Mouse (Mus musculus) ZHBTc4 (cell line): ENCODE measurements around the gene Adam15.

ENCODE experiments used
- DNase-seq: peaks from one replicate; pipeline ENCODE4 v3.0.0-alpha.2; 2011; ENCODE audit warnings: low read depth, low spot score

The Adam15 gene

DNA sequence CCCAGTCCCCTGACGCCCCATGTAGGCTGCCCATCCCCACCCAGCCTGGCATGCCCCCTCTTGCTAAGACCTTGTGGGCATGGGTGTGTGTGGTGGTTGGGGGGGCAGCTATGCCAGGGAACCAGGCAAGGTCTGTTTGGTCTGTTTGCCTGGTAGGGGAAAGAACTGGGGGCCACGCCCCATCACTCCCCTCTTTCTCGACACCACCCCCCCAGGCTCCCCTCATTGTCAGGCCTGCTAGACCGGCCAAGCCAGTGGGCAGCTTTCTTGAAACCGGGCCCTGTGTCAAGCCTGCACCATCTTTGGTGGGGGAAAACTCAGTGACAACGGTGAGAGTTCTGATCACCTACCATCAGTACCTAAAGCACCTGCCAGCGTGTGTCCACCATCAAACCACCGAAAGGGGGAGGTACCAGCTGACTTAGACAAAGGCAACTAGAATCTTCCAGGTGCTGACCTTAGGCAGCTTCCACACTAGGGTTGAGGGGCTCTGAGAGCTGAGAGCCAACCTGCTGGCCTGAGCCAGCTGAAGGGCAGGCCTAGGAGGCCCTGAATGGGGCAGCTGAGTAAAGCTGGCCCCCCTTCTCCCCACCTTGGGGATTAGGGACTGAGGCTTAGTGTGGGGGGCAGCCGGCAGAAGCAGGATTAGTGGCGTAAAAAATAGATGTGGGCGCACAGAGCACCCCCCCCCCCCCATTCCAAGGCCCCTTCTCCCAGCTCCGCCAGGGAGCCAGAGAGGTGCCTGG, 34.7 kb upstream of the Adam15 start:
- DNase-seq: no peak

DNA sequence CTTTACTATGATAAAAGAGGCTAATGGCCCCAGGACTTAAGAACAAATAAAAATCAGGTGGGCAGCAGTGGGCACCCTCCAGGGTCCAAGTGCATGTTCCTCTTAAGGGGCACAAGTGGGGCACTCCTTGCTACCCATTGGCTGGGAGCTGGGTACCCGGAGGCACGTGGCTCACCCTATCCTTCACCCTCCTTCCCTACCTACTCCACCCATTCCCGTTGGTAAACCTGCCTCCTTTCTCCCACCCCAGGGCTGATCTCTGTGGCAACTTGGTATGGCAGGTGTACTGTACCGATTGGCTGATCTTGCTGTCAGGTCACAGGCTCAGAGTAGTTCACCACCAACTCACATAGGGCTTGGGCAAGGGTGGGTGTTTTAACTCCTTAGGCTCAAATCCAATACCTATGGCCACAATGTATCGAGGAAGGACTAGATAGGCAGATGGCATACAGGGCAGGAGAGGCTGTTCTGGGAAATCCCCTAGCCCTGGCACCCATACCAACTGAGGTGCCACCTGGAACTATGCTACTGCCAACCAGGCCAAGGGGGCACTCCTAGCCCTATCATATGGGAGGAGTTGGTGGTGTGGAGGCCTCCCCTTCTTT, 34.0 kb upstream of the Adam15 start:
- DNase-seq: no peak

DNA sequence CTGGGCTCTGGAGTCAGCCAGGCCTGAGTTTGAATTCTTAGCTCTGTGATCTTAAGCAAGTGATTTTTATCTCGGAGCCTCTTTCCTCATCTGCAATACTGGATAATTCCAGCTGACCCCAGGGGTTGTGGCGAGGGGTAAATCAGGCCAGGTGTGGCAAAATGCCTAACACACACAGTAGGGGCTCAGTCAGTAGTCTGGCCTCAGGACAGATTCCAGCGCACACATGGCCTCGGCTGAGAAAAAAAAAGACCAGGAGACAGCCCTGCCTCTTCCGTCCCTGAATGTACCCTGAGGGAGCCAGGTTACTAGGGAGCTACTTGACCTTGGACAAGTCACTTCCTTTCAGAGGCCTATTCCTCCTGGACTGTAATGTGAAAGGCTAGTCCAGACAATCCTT, 33.2 kb upstream of the Adam15 start:
- peak; percentile 90 for DNase-seq

DNA sequence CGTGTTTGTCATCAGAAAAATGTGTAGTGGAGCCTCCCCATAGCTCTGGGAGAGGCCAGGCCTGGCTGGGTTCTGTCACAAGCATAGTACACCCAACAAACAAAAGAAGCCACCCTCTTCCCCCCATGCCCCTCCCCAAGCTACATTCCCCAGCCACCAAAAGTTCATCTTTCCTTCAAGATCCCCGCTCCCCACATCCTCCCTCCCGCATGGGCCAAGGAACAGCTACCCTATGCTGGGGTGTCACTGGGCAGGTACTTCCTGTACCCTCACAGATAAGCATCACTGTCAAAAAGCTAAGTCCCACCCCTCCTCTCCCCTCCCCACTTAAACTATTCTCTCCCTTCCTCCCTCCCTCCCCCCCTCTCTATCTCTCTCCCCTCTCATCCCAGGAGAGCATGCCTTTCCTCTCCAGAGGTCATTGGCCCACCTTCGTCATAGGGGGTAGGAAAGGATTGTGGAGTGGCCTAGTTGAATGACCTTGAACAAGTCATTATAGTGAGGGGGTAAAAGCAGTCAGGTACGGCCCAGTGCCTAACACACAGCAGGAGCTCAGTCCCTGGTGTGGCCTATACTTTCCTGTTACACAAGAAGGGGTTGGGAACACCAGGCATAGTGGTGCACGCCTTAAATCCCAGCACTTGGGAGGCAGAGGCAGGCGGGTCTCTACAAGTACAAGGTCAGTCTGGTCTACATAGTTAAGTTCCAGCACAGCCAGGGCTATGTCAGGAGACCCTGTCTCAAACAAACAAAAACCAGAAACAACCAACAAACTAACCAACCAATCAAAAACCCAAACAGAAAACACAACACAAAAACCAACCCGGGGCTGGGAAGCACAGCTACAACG, 32.5 kb upstream of the Adam15 start:
- DNase-seq: peak; percentile 93

DNA sequence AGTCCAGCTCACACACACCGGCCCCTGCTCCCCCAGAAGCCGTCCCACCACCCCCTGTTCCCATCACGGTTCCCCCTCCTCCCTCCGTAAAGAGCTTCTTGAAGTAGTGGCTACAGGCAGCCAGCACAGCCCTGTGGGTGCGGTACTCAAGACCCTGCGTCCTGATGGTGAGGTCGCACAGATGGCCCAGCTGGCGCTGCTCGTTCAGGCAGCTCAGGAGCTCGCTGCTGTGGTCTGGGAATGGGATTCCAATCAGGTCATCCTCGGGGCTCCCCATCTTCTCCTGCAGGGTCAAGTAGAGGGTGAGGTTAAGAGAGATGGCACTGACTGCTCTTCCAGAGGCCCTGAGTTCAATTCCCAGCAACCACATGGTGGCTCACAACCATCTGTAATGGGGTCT, 31.4 kb upstream of the Adam15 start:
- no peak for DNase-seq

DNA sequence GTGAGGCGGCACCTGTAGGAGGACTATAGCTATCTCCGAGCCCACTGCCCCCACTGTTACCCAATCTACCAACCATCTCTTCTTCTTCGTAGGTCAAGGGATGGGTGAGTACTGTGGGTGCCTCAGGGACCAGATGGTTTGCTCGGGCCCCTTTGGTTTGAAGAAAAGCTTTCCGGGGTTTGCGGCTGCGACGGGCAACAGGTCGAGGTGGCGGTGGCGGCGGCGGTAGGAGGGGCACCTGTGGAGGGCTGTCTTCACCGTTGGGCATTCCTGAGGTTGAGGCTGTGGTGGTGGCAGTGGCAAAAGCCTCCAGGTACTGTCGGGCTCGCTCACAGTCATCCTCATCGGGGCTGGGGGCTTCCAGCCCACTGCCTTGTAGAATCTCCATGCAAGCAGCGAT, 30.9 kb upstream of the Adam15 start:
- DNase-seq: no peak

DNA sequence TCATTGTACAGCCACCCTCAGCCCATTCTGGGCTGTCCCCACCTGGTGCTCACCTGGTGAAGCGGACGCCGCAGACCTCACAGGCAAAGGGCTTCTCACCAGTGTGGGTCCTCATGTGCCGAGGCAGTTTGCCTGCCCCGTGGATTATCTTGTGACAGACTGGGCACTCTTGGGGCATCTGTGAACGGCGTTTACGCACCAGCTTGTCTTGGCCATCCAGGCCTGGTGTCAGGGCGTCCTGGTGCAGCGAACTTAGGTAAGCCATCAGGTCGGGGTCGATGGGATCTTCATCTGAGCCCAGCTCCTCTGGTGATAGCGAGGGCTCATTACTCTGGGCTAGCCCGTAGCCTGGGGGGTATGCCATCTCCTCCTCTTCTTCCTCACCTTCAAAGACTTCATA, 30.5 kb upstream of the Adam15 start:
- no peak for DNase-seq

DNA sequence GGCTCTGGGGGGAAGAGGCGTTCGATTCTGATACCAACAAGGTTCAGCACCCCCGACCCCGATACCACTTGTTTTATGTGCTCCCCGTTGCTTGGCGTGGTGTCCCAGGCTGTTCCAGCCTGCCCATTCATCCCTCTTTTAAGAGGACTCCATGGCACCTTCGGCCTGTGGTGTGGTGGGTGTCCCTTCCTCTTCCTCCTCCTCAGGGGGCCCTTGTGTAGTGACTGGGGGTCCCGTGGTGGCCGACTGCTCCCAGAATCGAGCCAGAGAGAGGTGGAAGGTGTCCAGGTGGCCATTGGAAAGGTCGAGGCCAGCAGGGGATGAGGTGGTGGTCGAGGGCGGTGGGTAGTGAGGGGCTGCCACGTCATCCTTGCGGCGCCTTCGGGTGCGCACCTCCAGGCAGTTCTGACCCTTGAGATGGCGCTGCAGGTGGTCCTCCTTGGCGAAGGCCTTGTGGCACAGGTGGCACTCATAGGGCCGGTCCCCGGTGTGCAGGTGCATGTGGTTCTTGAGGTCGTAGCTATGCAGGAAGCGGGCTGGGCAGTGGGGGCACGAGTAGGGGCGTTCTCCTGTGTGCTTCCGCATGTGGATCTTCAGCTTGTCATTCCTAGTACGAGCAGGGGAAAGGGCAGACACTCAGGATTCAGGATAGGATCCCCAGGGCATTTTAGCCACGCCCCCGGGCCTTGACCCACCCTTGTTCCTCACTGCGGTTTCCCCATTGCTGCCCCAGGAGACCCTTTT, 29.8 kb upstream of the Adam15 start:
- peak; percentile 63 for DNase-seq

DNA sequence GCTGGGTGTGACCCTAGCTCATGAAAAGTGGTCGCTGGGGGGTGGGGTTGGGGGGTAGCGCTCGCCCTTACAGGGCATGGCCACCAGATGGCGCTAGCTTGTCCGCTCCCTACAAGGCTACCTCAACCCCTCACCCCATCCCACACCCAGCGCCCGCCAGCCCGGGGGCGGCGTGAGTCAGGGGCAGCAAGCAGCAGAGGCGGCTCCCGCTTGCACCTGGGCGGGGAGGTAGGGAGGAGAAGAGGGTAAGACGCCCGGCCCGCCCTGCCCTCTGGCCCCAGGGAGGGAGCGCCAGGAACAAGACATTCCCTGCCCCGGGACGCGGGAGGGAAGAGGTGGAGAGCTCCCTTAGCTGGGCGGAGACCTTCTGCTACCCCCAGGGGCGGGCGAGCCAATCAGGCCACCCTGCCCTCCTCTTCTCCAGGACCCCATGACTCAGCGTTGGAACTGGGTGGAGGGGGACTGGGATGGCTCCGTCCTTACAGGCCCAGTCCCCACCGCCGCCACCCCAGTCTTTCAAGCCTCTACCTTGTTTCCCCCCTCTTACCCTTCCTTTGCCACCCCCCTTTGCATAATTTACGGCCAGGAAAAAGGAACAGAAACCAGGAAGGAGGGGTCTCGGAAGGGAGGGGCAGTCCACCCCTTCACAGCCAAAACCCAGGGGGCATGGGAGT, 28.7 kb upstream of the Adam15 start:
- DNase-seq: peak; percentile 99

DNA sequence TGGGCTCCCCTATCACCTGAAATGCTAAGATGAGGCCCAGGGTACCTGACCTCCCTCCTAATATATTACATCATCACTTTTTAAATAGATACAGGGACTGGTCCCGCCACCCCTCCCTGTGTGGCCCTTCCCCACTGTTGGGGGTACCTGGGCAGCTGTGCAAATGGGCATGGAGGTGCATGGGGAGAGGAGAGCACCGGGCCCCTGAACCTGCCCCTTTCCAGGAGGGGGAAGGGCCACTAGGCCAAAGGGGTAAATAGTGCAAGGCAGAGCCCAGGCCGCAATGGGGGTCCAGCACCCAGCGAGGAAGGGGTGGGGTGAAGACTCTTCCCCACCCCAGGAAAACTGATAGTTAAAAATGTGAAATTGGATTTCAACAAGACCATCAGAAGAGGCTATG, 28.0 kb upstream of the Adam15 start:
- no peak for DNase-seq

DNA sequence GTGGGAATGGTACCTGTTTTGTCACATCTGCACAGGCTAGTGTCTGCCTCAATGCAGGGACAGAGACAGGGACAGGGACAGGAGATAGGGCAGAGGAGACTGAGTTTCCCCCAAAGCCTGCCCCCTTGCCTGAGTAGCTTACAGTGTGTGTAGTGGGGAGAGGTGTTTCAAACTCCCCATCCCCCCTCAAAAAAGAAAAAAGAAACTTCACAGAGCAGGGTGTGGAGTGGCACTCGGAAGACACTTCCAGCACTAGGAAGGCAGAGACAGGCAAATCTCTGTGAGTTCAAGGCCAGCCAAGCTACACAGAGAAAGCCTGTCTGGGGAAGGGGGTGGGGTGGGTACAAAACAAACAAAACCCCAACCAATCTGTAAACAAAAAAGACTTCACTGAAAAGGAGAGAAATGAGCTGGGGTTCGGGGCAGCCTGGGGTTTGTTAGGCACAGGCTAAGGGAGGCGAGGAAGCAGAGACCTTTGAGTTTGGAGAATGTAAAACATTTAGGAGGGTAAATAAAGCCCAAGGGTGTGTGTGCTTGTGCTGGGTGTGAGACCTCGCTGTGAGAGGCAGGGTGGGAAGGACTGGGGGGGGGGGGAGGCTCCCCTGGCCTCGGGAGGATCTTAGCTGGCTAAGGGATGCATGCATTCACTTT, 23.9 kb upstream of the Adam15 start:
- DNase-seq: peak; percentile 59

DNA sequence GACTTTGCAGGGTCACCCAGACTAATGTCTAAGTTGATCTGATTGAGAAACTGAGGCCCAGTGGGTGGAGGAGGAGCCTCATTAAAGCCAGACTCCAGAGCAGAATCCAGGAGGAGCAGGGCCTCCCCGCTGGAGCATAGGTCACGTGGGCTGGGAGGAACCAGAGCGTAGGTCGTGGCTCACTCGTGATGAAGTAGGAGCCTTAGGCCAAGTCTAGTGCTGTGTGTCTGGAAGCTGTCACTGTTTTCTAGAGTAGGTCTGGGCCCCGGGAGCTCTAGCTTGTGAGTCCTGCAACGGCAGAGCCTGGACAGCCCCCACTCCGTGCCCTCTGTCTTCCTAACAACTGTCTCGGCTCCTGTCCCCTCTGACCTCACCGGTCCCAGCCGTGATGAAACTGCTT, 17.5 kb upstream of the Adam15 start:
- peak; percentile 61 for DNase-seq

DNA sequence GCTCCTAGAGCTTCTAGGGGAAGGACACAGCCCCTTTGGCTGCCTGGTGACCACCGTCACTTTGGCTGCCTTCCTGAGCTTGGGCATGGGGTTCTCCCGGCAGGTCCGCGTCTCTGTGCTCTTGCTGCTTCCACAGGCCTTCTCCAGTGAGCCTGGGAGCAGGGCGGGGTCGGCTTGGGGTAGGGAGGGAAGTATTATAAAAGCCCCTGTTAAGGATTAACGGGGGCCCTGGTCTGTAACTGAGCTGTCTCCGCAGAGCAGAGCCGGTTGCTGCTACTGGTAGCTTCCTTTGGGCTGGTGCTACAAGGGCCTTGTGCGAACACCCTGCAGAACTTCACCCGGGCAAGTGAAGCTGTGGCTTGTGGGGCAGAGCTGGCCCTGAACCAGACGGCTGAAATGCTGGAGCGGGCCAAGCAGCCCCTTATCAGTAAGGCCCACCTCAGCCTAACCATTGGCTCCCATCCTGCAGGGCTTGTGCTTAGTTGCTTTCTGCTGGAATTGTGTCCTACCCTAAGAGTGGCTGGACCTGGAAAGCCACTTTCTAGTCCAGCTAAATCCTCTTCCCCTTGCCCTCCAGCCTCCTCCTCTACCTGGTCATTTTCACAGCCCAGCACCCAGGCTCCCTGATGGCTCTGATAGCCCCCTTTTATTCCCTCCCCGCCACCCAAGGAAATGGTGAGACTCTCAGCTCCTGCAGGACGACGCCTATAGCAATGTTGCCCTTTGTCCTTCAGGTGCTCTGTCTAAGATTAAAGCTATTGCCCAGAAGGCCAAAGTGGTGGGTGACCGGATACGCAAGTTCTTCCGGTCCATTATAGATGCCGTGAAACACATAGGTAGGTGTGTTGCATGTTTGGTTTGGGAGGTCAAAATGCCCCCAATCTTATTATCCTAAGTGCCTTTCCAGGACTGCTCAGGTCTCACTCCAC, 16.0 kb upstream of the Adam15 start:
- no peak for DNase-seq

DNA sequence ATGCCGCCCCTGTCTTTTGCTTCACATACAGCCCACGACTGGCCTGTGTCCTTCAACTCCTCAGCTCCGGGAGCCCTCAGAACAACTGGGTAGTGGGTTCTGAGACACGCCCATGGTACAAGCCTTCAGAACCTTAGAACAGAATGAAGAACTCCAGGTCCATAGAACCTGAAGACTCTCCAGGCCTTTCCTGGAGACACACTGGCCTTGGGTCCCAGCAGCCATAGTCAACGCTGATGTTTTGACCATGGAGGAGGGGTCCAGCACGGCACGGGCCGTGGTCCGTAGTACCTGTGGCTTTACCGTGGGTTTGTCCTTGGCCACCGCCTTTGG, 15.3 kb upstream of the Adam15 start, which contains the start of gene Dcst1:
TSS of gene Dcst1 (minus strand) at position 101 of the 333 bp plus-strand sequence.
- DNase-seq: no peak

DNA sequence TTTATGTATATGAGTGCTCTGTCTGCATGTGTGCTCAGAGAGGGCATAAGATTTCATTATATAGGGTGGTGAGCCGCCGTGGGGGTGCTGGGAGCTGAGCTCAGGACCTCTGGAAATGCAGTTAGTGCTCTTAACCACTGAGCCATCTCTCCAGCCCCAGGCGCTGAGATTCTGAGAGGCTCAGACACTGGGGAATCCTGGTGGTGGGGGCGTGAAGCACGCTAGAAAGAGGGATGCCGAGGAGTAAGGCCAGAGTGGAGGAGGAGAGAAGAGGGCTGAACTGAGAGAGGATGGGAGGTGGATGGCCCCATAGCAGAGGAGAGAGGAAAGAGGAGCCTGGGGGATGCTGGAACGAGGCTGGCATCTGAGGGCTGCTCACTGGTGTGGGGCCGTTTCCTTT, 14.8 kb upstream of the Adam15 start:
- DNase-seq: peak; percentile 56

DNA sequence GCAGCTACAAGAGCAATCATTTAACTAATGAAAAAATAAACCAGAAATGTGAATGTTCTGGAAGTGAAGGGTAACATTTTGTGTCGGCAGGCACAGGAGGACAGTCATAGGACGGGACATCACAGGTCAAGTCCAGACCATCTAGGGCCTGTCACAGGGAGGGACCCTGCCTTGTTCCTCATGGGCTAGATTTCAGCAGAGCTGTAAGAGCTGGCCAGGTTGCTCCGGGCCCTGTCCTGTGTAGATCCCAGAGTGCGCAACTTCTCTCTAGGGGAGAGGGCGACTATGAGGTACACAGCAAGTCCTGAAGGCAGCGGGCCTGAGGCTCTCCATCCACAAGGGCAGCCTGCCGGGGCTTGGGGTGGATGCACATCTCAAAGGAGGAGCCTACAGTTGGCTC, 11.9 kb upstream of the Adam15 start, which contains the start of gene Dcst2:
TSS of gene Dcst2 (plus strand) at position 301 of the 400 bp plus-strand sequence.
- no peak for DNase-seq

DNA sequence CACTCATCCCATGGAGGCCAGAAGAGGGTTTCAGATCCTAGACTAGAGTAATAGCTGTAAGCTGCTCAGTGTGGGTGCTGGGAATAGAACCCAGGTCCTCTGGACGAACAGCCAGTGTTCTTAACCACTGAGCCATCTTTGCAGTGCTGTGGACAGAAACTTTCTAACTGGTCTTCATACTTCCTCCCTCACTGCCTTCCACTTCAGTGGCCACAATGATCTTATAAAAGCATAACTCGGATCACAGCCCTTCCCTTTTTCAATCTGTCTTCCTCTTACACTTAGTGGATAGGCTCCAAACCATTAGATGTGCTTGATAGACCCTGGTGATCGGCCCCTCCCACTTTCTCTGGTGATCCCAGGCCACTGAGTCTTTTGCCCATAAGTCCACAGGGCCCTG, 10.4 kb upstream of the Adam15 start:
- no peak for DNase-seq

DNA sequence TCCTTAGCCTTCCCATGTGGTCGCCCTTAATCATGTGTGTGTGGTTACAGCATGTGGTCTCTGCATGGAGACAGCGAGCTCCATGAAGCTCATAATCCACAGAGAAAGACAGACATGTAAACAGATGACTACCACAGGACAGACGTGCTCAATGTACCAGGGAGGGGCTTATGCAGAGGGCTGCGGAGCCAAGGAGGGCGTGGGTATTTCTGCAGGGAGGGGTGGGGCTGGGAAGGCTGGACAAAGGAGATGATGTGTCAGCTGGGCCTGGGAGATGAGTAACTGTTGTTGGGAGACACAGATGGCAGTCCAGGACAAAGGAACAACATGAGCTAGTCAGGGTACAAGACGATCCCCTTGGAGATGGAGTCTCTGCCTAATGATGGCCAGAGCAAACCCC, 9.8 kb upstream of the Adam15 start:
- peak; percentile 60 for DNase-seq

DNA sequence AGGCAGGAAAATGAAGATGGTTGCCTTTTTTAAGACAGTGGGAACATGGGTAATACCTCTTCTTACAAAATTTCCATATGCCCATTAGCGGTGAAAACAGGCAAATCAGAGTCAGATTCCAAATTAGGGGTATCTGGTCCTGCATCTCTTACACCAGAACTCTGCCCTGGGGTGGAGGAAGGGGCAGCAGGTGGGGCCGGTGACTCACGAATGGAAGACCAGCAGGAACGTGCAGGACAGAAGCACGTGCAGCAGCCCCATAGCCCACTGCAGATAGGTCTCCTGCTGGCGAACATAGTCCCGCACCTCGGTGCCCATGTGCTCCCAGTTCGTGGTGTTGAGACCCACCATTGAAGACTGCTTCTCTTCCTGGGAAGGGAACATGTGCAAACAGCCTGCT, 6.2 kb upstream of the Adam15 start:
- DNase-seq: no peak

DNA sequence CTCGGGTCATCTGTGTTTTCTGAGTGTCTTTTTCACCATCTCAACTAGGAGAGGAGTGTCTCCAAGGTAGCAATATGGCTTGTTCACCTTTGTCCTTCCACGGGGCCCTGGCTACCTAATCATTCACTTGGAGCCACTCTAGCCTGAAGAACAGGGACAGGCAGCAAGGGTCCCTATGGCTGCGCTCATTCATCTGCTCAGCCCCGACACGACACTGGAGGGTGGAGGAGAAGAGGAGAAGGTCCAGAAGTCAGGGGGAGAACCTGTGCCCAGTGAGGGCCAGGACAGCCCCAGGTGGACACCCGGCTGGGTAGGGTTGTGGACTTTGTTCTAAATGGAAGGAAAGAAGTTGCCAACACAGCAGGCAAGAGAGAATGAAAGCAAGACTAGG, 5.7 kb upstream of the Adam15 start:
- no peak for DNase-seq
